Mouse (Mus musculus) limb, embryonic 11.5 days (tissue): ENCODE data around the gene Dock4. TPM values are rescaled to one million over a fixed set of nuclear protein-coding genes. Genes with fewer than 3 reads are reported as not detected.

Experiments
- ATAC-seq: fragments of 200-750 bp; cut with Nextera tagmentation; 2 replicates; pipeline ENCODE4 v1.8.0; 2017; ENCODE audit warnings: low read depth; ENCODE audit not compliant: insufficient number of reproducible peaks, low FRiP score, low TSS enrichment
- DNase-seq: peaks from one replicate; pipeline ENCODE4 v3.0.0-alpha.2; 2015; ENCODE audit warnings: low spot score
- H3K27ac ChIP-seq: fragments of 300-500 bp; sonication (generic); replicated peaks from 2 replicates; pipeline ENCODE4 v1.5.1; 2014; ENCODE audit warnings: low read depth, mild to moderate bottlenecking, low read length
- H3K27me3 ChIP-seq: fragments of 300-500 bp; sonication (generic); 2 replicates; pipeline ENCODE4 v1.6.1; 2014; ENCODE audit warnings: mild to moderate bottlenecking, low read length, mixed read lengths; ENCODE audit not compliant: control insufficient read depth, insufficient read depth
- H3K36me3 ChIP-seq: fragments of 300-500 bp; sonication (generic); 2 replicates; pipeline ENCODE4 v1.6.1; 2014; ENCODE audit warnings: mild to moderate bottlenecking, low read length, moderate library complexity, mixed read lengths; ENCODE audit not compliant: control insufficient read depth, insufficient read depth
- H3K4me1 ChIP-seq: fragments of 300-500 bp; sonication (generic); 2 replicates; pipeline ENCODE4 v1.6.1; 2014; ENCODE audit warnings: low read length, mixed read lengths; ENCODE audit not compliant: control insufficient read depth, insufficient read depth
- H3K4me2 ChIP-seq: fragments of 300-500 bp; sonication (generic); 2 replicates; pipeline ENCODE4 v1.6.1; 2014; ENCODE audit warnings: low read depth, mild to moderate bottlenecking, moderate library complexity; ENCODE audit not compliant: severe bottlenecking
- H3K4me3 ChIP-seq: fragments of 300-500 bp; sonication (generic); 2 replicates; pipeline ENCODE4 v1.5.1; 2014; ENCODE audit warnings: low read depth, low read length
- H3K9ac ChIP-seq: fragments of 300-500 bp; sonication (generic); 2 replicates; pipeline ENCODE4 v1.6.1; 2014; ENCODE audit warnings: mild to moderate bottlenecking, low read length
- H3K9me3 ChIP-seq: fragments of 300-500 bp; sonication (generic); 2 replicates; pipeline ENCODE4 v1.6.1; 2016; ENCODE audit warnings: low read length; ENCODE audit not compliant: control insufficient read depth
- WGBS: fragments of 180-500 bp; shearing (Covaris S2); extraction: QIAGEN DNeasy Blood & Tissue Kit; methylation state at CpG from one replicate; pipeline ENCODE4 v1.1.7; 2014; 5-methylcytosine and 5-hydroxymethylcytosine counted together
- polyA plus RNA-seq: library from polyadenylated mRNA; unstranded; fragments of >200 nt; fragmentation: Nextera tagmentation; extraction: Ambion mirVana; gene quantifications from 2 replicates; pipeline ENCODE4 v1.2.1, GENCODE M21; 2014

Dock4 gene
- polyA plus RNA-seq, 1 experiment from 2014 or later, result 13.5 TPM

GRCm38 (mm10) chr12:40594161-40594560 is 148.4 kb downstream of the Dock4 start:
- Histone ChIP-seq H3K27ac (no peak overlapping the region), H3K9ac (no peak overlapping the region), H3K4me2 (no peak overlapping the region), H3K36me3 (no peaks in the 10 kb centered on the region), H3K4me3 (no peak overlapping the region), H3K4me1 (no peaks in the 10 kb centered on the region), H3K9me3 (no peaks in the 10 kb centered on the region), H3K27me3 (no peaks in the 10 kb centered on the region)
- 83% methylated on average over 4 of the region's 4 CpGs for WGBS
- no peak for DNase-seq
- no peak for ATAC-seq

- no peak overlapping the region for H3K27ac ChIP-seq
- H3K9ac ChIP-seq, result no peak overlapping the region
- no peaks in the 10 kb centered on the region for H3K4me1 ChIP-seq
- 90% methylated on average over 6 of the region's 6 CpGs for WGBS
- H3K27me3 ChIP-seq, result no peaks in the 10 kb centered on the region
- H3K36me3 ChIP-seq, result no peaks in the 10 kb centered on the region
- H3K9me3 ChIP-seq, result no peaks in the 10 kb centered on the region
- ATAC-seq (no peak), DNase-seq (no peak)
- H3K4me3 ChIP-seq, result no peak overlapping the region
- no peak overlapping the region for H3K4me2 ChIP-seq
Measured at GRCm38 (mm10) chr12:40595440-40595839, 149.7 kb downstream of the Dock4 start.

GRCm38 (mm10) chr12:40596020-40596419 is 150.3 kb downstream of the Dock4 start:
- Histone ChIP-seq H3K27ac (no peak overlapping the region), H3K9me3 (no peaks in the 10 kb centered on the region), H3K4me3 (no peak overlapping the region), H3K36me3 (no peaks in the 10 kb centered on the region), H3K27me3 (no peaks in the 10 kb centered on the region), H3K4me1 (no peaks in the 10 kb centered on the region), H3K9ac (no peak overlapping the region), H3K4me2 (no peak overlapping the region)
- DNase-seq (no peak), ATAC-seq (no peak)
- WGBS, result 83% methylated on average over 7 of the region's 7 CpGs

GRCm38 (mm10) chr12:40596441-40596840 is 150.7 kb downstream of the Dock4 start:
- no peak for ATAC-seq

GRCm38 (mm10) chr12:40599952-40600351 is 154.2 kb downstream of the Dock4 start:
- Histone ChIP-seq H3K9ac (no peak overlapping the region), H3K27ac (no peak overlapping the region), H3K4me2 (no peak overlapping the region), H3K27me3 (no peaks in the 10 kb centered on the region), H3K4me3 (no peak overlapping the region), H3K36me3 (no peaks in the 10 kb centered on the region), H3K9me3 (no peaks in the 10 kb centered on the region), H3K4me1 (no peaks in the 10 kb centered on the region)
- WGBS, result 60% methylated on average over 2 of the region's 2 CpGs
- ATAC-seq (no peak), DNase-seq (peak; percentile 11)

More at GRCm38 (mm10) chr12:40596441-40596840, 150.7 kb downstream of the Dock4 start:
- Histone ChIP-seq H3K27me3 (no peaks in the 10 kb centered on the region), H3K27ac (no peak overlapping the region), H3K4me2 (no peak overlapping the region), H3K4me3 (no peak overlapping the region), H3K9me3 (no peaks in the 10 kb centered on the region), H3K36me3 (no peaks in the 10 kb centered on the region), H3K9ac (no peak overlapping the region), H3K4me1 (no peaks in the 10 kb centered on the region)
- no peak for DNase-seq
- 93% methylated on average over 6 of the region's 6 CpGs for WGBS

- Histone ChIP-seq H3K9me3 (no peaks in the 10 kb centered on the region), H3K36me3 (no peaks in the 10 kb centered on the region), H3K4me2 (no peak overlapping the region), H3K4me3 (no peak overlapping the region), H3K4me1 (no peaks in the 10 kb centered on the region), H3K27ac (no peak overlapping the region), H3K9ac (no peak overlapping the region), H3K27me3 (no peaks in the 10 kb centered on the region)
- ATAC-seq (no peak), DNase-seq (no peak)
- 92% methylated on average over 4 of the region's 4 CpGs for WGBS
Measured at GRCm38 (mm10) chr12:40605565-40605964, 159.8 kb downstream of the Dock4 start.

- ATAC-seq, result no peak
- H3K4me2 ChIP-seq, result no peak overlapping the region
- H3K9me3 ChIP-seq, result no peaks in the 10 kb centered on the region
- H3K36me3 ChIP-seq, result no peaks in the 10 kb centered on the region
- H3K9ac ChIP-seq, result no peak overlapping the region
- H3K4me1 ChIP-seq, result no peaks in the 10 kb centered on the region
- H3K4me3 ChIP-seq, result no peak overlapping the region
- no peak overlapping the region for H3K27ac ChIP-seq
- H3K27me3 ChIP-seq, result no peaks in the 10 kb centered on the region
- DNase-seq, result no peak
Measured at GRCm38 (mm10) chr12:40622926-40623325, 177.2 kb downstream of the Dock4 start.

GRCm38 (mm10) chr12:40626521-40626920 is 180.8 kb downstream of the Dock4 start:
- Histone ChIP-seq H3K27ac (no peak overlapping the region), H3K27me3 (no peaks in the 10 kb centered on the region), H3K4me1 (no peaks in the 10 kb centered on the region), H3K9me3 (no peaks in the 10 kb centered on the region), H3K4me2 (no peak overlapping the region), H3K4me3 (no peak overlapping the region), H3K9ac (no peak overlapping the region), H3K36me3 (no peaks in the 10 kb centered on the region)
- DNase-seq, result no peak
- no peak for ATAC-seq
- WGBS, result 86% methylated on average over 1 of the region's 1 CpGs

GRCm38 (mm10) chr12:40633242-40633641 is 187.5 kb downstream of the Dock4 start:
- Histone ChIP-seq H3K36me3 (no peaks in the 10 kb centered on the region), H3K4me3 (no peak overlapping the region), H3K9me3 (no peaks in the 10 kb centered on the region), H3K4me2 (no peak overlapping the region), H3K27me3 (no peaks in the 10 kb centered on the region), H3K4me1 (no peaks in the 10 kb centered on the region), H3K9ac (no peak overlapping the region), H3K27ac (no peak overlapping the region)
- DNase-seq (no peak), ATAC-seq (no peak)
- WGBS, result 83% methylated on average over 2 of the region's 2 CpGs
